Mouse (Mus musculus) spleen, adult 18-20 months (tissue): ENCODE data around the gene Rnf213.
A peak's percentile ranks its signal among the peaks of the same experiment; 100 is the strongest.

Experiments used
- DNase-seq, 2 experiments: peaks; one replicate each; pipeline ENCODE4 v3.0.0; 2022; ENCODE audit warnings: mixed read lengths in 2 of 2

Rnf213 gene

DNA sequence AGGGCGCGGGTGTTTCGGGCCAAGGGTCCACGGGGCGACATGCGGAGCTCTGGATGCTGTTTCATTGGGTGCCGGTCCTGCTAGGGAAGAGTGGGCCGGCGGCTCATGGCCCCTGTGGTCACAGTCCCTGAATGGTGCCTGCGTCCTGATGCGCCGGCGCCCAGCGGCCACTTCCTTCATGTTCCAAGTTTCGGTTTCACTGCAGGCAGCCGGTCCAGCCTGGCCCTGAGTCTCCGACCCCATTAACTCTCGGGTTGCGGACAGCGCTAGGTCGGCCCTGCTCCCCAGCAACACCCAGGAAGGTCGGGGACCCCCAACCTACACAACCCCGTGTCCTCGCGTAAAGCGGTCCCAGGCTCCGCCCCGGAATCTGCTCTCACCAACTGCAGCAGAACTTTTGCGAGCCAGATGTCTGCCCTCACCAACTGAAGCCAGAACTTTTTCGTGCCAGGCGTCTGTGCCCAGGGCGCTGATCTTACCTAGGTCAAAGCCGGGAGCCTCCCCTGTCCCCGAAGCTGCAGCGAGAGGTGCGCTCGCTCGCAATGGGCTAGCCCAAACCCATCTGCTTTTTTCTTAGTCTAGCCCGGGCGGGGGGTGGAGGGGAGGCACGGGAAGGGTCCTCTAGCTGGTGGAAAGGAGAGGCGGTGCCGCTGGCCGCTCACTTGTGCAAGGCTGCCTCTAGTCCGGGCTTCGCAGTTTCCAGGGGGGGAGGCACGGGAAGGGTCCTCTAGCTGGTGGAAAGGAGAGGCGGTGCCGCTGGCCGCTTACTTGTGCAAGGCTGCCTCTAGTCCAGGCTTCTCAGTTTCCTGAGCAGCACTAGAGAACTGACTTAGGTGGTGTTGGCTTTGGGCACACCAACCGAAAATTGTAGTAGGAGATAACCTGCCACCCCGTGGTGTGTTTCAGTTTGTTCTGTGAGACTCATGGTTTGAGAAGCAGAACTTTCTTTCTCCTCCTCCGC is 2.3 kb upstream of the Rnf213 start:
- peak; percentile 58 to 69 for DNase-seq

DNA sequence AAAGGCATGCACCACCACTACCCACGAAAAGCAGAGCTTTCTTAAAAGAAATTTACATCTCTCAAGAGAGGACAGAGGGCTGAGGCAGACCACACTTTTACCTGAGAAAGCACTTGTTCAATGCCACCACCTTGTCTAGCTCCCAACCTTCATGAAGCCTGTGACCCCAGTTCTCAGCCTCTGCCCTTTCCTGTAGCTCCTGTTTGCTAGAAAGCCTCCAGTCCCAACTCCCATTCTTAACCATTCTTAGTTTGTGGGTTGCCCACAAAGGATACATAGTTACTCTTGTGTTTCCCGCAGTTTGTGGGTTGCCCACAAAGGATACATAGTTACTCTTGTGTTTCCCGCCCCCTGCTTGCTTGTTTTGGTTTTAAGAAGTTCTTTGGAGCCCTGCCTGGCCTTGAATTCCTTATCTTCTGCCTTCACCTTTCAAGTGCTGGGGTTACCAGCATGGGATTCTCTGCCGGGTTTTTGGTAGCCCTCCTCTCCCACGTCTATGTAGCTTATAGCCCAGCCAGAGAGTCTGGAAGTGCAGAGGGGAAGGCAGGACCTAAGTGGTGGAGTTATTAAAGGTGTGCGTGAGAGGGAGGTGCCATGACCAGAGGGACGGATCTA is 1.4 kb upstream of the Rnf213 start:
- no peak for DNase-seq

DNA sequence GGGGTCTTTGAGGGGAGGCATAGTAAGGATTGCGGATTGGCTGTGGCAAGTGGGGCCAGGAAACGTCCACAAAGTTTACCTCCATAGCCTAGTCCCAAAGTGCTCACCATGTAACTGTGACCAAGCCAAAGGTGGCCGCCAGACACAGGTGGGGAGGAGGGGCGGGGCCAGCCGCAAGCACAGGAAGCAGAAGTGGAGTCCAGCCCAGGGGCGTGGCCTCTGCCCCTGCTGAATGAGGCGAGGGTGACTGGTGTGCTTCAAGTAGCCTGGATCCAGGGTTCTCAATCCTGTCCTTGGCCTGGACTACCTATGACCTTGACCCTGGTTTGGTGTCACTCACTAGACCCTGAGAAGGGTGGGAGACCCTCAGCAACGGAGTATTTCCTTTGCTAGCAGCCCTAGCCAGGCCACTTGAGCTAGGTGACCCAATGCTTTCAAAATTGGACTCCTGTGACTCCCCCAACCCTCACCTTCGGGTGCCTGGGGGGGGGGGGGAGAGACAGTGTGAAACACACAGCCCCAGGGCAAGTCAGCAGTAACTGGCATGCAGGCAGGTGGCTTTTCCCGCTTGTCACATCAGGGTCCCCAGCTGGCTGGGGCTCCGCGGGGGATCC is 792 bp upstream of the Rnf213 start:
- DNase-seq = peak; percentile 79 to 89

DNA sequence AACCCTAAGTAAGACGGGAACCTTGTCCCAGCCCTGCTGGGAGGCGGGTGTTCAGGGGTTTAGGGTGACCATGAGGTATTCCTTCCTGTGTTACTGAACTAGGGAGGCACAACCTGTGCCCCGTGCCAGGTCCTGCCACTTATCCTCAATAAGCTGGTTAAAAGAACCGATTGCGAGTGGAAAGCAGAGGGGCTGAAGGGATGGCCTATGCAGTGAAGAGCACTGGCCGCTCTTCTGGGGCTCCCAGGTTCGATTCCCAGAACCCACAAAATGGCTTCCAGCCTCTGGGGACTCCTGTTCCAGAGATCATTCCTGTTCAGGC is 544 bp downstream of the Rnf213 start:
- DNase-seq = peak in 1 of 2 experiments; percentile 14

DNA sequence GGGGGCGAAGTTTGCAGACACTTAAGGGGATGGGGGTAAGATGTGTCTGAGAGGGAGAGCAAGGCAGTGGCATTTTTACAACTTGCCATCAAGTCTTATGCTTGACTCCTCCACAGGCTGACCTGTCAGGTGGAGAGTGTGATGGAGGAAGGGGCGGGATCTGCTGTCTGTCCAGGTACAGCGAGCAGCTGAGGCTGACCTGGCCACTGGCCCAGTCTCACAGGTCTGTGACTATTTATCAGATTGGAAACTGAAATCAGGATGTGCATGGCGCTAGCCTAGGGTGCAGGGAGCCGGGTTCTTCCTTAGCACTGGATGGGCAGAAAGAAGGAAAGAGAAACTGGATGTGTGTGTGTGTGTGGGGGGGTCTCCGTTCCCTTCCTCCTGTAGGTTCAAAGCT is 1.3 kb downstream of the Rnf213 start:
- DNase-seq = no peak

DNA sequence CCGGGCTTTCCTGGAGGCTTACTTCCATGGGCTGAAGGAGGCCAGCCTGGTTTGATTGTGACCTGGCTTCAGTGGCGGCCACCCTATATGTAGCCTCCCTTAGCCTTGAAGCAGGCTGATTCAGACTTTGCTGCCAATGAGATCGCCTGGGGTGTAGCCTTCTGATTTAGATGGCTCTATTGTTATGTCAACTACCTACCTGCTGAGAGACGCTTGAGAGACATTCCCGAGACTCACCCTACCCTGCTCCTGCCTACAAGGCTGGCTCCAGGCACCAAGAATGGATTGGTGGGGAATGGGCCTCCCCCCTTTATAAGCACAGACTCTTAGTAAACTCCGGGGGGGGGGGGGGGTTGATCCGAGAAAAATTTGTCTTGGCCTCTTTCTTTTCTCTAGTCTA is 2.5 kb downstream of the Rnf213 start:
- DNase-seq = no peak

DNA sequence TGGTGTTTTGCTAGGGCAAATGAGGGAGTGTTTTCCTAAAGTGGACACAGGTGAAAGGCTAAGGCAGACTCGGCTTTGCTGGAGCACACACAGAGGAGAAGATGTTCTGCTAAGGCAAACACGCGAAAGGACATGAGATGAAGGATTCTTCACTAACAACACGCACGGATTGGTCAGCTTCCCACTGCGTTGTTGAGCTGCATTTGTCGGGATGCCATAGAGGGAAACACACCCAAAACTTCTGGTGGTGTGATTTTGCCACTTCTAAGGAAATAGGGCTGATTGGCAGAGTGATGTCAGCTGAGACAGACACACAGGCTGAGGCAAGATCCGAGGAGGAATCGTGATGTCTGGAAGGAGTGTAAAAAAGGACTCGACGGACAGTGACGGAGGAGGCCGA is 3.0 kb downstream of the Rnf213 start:
- DNase-seq = no peak

DNA sequence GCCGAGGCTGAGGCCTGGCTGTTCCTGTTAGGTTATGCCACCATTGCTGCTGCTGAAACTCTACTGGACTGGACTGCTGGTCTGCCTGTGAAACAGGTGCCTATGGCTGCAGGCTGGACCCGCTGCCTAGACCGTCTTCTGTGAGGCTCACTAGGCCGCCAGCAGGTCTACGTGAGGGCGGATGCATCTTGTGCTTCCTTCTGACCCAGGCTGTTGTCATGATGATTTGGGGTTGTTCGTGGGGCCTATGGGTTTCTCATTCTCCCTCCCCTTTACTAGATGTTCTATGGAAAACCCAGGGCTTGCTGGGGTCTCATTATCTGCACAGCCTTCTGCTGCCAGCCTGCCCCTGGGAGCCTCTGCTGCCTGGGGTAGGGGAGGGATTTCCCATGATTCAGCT is 3.6 kb downstream of the Rnf213 start:
- DNase-seq = no peak

DNA sequence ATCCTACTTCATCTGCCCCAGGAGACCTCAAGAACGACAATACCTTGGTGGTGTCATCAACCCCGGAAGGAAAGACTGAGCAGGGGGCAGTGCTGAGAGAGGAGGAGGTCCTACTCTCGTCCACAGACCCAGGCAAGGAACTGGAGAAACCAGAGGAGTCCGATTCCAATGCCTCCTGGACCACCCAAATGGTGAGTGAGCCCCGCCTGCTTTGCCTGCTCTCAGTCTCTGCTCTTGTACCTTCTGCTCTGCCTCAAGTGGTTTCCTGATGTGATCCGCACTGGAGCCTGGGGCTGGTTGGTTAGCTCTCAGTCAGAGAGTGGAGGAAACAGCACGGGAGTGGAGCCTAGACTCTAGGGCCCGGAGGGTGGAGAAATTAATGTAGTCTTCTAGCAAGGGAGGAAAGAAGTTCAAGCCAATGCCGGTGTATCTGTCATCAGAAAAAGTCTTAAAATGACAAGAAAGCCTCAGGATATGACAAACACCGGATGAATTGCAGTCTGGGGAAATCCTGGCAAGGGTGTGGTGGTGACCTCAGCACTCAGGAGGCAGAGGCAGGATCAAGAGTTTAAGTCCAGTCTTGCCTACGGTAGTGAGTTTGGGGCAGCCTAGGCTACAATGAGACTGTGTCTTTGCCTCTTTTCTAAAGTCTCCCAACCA is 9.7 kb downstream of the Rnf213 start:
- no peak for DNase-seq

DNA sequence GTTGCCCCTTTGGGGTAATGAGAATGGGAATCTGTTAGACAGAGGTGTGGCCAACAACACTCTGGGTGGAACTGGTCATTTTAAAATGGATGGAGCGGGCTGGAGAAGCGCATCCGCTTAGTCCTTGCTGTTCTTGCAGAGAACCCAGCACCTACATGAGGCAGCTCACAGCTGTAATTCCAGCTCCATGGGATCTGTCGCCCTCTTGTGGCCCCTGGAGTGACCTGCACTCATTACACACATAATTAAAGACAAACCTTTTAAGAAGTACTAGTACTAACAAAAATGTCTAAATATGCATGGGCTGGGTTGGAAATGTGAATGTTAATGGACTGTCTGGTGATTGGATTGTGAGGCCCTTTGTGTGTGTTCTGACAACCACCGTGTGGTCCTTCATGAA is 11.7 kb downstream of the Rnf213 start:
- peak; percentile 25 to 51 for DNase-seq

DNA sequence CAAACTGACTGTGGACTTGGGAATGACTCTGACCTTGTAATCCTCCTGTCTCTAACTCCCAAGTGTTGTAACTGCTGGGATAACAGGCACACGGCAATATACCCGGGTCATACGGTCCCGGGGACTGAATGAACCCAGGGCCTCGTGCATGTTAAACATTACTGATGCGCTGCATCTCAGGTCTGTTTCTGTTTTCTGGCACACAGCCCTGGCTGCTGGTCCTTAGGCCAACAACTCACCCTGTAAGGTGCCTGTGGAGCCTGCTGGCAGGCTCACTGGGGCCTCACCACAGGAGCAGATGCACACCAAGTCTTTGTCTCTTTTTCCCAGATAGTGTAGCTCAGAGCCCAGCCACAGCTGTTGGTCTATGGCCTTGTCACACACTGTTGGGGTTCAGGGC is 14.5 kb downstream of the Rnf213 start:
- no peak for DNase-seq

DNA sequence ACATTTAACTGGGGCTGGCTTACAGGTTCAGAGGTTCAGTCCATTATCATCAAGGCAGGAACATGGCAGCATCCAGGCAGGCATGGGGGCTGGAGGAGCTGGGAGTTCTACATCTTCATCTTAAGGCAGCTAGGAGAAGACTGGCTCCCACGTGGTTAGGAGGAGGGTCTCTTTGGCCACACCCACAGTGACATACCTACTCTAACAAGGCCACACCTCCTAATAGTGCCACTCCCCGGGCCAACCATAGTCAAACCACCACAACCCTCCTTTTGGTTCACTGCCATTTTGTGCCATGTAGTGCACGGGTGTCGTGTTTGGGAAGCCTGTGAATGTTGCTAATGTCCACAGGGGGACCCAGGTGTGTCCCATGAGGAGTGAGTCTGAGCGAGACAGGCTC is 15.1 kb downstream of the Rnf213 start:
- no peak for DNase-seq

DNA sequence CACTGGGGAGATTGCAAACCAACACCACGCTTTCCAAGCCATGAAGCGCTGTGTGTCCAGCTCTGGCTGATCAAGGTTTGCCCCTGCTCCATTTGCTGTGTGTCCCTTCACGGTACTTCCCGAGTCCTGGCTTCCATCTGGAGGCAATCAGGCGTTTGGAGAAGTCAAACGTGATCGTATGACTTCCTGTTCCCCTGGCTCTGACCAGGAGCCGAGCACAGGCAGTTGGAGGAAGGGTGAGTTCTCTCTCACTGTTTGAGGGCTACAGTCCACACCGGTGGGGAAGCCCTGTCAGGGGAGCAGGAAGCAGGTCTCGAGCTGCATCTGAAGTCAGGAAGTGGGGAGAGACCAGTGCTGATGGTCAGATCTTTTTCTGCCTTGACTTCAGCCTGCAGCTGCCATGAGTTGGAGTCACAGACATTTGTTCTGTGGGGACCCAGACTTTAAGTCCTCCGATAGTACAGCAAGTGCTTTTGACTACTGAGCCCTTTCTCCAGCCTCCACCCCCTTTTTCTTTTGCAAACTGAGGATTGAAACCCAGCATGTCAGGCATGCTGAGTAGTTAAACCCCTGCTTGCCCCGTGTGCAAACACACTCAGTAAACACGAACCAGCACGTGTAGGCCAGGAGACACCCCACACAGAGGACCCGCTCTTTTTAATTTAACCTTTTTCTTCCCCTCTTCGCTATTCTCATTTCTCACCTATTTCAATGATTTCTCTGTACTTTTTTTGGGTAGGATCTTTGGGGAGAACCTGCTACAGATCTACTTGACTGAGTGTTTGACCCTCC is 26.6 kb downstream of the Rnf213 start:
- DNase-seq = no peak

DNA sequence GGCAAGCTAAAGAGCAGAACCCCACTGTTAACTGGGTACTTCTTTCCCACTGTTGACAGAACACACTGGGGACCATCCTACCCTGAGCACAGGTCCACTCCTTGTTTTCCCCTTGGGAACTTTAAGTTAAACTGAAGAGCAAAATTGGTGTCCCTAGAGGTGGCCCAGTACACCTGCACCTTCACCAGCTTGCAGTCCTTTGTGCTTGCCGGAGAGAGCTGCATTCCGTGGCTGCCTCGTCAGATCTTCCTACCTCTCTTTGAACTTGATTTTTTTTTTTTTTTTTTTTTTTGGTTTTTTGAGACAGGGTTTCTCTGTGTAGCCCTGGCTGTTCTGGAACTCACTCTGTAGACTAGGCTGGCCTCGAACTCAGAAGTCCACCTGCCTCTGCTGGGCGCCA is 27.5 kb downstream of the Rnf213 start:
- no peak for DNase-seq

DNA sequence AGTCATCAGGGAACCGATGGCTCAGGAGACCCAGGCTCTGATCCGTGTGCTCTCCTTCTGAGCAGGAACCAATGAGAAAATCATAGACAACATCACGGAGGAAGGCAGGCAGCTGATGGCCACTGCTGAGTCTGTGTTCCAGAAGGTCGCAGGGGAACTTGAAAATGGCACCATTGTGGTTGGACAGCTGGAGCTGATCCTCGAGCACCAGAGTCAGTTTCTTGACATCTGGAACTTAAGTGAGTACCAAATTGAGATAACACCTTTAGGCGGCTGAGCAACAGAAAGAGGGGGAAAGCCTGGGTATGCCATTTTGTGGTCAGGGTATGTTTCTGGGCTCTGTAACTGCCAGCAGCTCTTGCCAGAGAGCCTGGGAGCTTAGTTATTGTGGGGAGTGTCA is 34.5 kb downstream of the Rnf213 start:
- no peak for DNase-seq

DNA sequence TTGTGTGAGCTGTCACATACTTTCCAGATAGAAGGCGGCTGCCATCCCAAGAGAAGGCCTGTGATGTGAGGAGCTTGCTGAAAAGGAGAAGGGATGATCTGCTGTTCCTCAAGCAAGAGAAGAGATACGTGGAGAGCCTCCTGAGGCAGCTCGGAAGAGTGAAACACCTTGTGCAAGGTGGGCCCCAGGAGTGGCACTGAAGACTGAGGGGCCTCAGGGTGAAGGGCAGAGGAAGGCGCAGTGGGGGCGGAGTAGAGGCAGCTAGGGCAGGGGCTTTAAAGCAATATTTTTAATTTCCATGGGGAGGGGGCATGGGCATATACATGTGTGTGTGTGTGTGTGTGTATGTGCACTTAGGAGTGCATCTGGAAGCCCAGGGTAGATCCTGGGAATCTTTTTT is 35.1 kb downstream of the Rnf213 start:
- DNase-seq = no peak

DNA sequence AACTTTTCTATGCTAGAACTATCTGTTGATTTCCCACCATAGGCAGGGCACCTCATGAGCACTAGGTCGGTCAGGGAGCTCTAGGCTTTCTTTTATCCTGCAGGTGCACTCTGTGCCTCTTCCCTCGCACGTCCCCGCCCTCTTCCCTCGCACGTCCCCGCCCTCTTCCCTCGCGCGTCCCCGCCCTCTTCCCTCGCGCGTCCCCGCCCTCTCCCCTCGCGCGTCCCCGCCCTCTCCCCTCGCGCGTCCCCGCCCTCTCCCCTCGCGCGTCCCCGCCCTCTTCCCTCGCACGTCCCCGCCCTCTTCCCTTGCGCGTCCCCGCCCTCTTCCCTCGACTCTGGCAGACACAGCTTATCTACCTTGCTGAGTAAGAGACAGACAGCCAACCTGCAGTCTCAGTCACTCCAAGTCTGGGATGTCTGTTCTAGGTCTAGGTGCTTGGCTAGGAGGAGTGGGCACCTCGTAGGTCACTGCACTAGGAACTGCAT is 35.8 kb downstream of the Rnf213 start:
- peak; percentile 59 to 68 for DNase-seq

DNA sequence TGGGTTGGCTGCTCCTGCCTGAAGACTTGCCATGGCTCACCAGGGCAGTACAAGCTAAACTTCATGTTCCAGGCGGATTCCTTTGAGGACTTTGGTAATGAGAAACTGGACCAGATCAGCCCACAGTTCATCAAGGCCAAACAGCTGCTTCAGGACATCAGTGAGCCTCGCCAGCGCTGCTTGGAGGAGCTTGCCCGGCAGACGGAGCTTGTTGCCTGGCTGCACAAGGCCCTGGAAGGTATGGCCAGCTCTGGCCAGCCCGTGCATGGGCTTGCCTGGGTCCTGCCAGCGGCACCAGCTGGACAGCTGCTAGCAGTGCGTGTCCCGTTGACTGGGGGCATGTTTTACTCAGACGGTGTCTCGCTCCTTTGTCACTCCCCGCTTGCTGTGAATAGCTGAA is 38.6 kb downstream of the Rnf213 start:
- no peak for DNase-seq

DNA sequence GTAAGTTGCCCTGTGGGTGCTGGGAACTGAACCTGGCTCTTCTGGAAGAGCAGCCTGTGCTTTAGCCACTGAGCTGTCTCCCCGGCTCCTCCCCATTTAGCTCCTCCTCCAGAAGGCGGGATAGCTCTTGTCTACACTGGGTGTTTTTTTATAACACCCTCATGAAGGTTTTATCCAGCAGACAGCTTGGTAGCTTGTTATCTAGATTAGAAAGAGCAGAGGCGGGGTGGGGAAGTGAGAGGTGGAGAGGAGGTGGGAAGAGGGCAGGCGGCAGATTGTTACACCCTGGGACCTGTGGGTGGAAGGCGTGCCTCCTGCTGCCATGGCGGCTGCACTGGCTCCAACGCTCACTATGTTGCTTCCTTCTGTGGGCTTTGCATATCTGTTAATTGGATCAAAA is 39.8 kb downstream of the Rnf213 start:
- no peak for DNase-seq

DNA sequence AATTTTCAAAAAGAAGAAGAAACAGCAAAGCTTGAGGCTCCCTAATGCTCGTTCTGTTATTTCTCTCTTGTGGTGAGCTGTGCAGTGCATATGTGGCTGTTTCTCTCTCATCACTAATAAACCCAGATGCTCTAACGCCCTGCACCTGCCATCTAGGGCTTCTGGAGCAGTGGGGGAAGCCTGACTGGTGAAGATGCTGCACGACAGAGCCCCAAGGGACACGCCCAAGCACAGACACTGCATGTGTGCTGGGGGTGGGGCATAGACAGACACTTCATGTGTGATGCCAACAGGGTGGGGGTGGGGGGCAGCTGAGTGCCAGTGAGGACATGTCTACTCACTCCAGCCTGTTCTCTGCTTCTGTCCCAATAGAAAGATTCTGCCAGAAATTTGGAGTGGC is 41.4 kb downstream of the Rnf213 start:
- DNase-seq = no peak

DNA sequence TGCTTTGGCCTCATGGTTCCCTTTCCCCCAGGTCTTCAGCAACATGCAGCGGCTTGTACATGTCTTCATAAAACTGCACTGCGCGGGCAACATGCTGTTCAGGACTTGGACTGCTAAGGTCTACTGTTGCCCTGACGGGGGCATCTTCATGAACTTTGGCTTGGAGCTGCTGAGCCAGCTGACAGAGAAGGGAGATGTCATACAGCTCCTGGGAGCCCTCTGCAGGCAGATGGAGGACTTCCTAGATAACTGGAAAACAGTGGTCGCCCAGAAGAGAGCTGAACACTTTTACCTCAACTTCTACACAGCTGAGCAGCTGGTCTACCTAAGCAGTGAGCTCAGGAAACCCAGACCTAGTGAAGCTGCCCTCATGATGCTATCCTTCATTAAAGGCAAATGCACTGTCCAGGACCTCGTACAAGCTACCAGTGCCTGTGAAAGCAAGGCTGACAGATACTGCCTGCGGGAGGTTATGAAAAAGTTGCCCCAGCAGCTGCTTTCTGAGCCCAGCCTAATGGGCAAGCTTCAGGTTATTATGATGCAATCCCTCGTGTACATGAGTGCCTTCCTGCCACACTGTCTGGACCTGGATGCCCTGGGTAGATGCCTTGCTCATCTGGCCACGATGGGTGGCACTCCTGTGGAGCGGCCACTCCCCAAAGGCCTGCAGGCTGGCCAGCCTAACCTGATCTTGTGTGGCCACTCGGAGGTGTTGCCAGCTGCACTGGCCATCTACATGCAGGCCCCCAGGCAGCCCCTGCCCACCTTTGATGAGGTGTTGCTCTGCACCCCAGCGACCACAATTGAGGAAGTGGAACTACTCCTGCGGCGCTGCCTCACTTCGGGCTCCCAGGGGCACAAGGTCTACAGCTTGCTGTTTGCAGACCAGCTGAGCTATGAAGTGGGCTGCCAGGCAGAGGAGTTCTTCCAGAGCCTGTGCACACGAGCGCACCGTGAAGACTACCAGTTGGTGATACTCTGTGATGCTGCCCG is 43.3 kb downstream of the Rnf213 start:
- DNase-seq = peak; percentile 51 to 59
